Mouse (Mus musculus) frontal cortex, postnatal 10 days (tissue): ENCODE results near the gene Cabp4.

Experiments
- DNase-seq, 2 experiments: peaks; one replicate each; pipeline ENCODE4 v3.0.0; 2022; ENCODE audit warnings: low spot score in 2 of 2, mixed read lengths in 1 of 2

Gene Cabp4

DNA sequence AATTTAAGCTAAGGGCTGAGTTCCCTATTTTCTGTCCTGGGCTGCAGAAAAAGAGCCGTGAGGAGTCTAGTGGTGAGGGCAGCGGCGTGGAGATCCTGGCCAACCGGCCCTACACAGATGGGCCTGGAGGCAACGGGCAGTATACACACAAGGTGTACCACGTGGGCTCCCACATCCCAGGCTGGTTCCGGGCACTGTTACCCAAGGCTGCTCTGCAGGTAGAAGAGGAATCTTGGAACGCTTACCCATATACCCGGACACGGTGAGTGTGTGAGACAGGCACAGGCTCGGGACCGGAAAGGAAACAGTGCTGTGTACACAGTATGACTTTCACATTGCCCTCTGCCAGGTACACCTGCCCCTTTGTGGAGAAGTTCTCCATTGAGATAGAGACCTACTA is 41.2 kb downstream of the Cabp4 start:
- no peak for DNase-seq

DNA sequence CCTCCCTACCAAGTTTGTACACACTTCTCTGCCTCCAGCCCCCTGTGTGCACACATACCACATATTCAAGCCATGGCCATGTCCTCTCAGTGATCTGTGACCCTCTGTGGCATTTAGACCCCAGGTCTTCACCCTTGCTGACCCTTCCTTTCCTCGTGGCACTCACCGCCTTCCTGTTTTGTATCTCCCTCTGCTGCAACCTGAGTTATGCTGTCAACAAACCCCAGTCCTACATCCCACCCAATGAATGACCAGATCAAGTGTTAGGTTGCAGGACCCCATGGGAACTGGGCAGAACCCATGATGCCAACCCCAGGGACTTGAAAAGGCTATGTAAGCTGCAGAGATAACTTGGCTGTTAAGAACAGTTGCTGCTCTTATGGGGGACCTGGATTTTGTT is 41.8 kb downstream of the Cabp4 start:
- no peak for DNase-seq

- no peak for DNase-seq
Measured at GRCm38 (mm10) chr19:4101466-4101865, 42.4 kb downstream of the Cabp4 start.

GRCm38 (mm10) chr19:4100718-4101261 is 43.0 kb downstream of the Cabp4 start:
- DNase-seq = peak; percentile 73 to 74

DNA sequence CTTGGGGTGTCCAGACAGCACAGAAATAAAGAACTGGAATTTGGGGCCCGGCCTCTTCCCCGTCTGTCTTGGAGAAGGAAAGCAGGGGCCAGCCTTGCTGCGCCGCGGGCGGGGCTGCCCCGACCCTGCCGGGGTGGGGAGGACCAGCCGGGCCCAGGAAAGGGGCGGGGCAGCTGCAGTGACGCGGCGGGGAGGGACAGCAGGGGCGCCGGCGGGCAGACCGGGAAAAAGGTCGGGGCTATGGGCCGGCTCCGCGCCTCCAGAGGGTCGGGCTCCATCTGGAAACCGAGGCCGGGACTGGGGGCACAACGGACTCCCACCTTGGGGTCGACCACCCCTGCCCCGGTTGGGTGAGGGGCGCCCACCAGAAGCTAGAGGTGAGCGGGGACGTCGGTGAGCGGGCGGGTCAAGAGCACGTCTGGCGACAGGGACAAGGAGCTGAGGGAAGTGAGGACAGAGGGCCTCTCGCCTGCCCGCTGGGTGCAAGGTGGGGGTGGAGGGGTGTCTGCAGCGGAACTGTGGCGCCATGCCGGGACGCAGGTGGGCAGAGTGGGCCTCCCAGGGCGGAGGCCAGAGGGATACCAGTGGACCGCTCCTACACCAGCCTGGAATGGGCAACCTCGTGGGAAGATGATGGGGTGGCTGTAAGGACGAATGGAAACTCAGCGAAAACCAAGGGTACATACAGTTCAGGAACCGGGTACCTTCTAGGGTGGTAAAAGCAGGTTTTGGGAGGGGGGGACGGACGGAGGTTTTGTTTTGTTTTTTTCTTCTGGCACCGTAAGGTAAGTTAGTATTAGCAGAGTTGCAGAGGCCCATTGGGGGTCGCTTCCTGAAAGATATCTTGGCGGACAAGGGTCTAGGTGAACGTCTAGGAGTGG is 43.8 kb downstream of the Cabp4 start, which contains the start of gene Pitpnm1:
Gene Pitpnm1 (plus strand): TSS at position 162 of the 881 bp plus-strand sequence.
- peak in 1 of 2 experiments; percentile 64 for DNase-seq

DNA sequence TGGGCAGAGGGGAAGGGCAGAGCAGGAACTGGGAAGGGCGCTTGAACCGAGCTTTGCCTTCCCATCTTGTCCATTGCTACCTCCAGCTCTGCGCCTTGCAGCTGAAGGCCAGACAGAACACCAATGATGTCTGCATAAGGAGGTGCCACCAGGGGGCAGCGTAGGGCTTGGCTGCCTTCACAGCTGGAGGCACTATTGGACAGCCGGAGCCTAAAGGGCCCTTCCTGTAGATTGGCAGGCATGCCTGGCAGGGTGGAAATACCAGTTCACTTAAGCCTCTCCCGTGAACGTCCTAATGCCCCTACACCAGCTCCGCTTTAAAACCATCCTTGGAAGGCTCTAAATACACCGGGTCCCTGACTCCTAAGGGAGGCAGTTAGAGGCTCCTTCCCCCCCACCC is 44.8 kb downstream of the Cabp4 start:
- peak; percentile 78 to 83 for DNase-seq

GRCm38 (mm10) chr19:4098426-4098825 is 45.4 kb downstream of the Cabp4 start:
- DNase-seq = no peak

DNA sequence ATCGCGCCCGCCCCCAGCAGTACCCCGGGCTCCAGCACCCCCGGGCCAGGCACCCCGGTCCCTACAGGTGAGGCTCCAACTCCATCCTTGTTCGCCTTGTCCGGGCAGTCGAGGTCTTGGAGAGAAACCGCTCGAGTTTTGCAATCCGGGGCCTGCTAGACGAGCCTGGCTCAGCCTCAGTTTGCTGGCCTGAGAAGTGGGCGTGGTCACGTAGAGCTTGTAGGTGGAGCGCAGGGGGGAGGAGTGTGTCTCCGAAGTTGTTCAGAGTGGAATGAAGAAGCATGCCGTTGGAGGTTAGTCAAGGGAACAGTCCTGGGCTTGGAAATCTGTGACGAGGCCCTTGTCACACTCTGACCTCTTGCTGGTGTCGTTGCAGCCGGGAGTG is 46.4 kb downstream of the Cabp4 start:
- no peak for DNase-seq

DNA sequence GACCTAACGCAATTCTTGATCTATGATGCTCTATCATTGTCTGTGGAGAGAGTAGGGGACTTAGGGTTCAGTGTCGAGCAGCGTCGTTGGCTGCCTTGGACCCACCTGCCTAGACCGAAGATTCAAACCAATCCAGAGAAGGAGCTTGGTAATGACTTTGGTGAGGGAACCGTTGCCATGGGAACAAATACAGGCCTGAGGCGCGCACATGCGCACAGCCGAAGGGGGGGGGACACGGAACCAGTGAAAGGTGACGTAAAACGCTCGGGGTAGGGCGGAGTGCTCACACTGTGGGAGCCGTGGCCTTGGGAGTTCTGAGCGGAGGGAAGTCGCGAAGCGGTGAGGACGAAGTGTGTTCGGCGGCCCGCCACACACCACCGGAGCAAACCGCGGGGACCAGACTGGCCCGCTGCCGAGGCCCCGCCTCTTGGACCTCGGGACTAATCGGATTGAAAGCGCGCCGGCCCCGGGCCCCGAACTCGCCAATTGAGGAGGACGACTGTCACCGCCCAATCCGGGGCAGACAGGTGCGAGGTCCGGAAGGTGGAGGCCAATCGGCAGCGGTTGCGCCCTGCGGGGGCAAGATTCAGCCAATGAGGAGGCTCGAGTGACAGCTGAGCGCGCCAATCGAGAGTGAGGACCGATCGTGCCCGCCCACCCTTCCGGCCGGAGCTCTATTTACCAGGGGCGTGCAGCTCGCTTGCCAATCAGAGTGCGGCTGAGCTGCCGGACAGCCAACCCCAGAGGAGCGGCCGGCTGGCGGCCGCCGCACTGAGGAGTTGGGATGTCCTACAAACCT is 47.0 kb downstream of the Cabp4 start, which contains the start of gene Cdk2ap2:
Gene Cdk2ap2 (plus strand): TSS at position 541 of the 799 bp plus-strand sequence.
- peak; percentile 99 to 100 for DNase-seq

DNA sequence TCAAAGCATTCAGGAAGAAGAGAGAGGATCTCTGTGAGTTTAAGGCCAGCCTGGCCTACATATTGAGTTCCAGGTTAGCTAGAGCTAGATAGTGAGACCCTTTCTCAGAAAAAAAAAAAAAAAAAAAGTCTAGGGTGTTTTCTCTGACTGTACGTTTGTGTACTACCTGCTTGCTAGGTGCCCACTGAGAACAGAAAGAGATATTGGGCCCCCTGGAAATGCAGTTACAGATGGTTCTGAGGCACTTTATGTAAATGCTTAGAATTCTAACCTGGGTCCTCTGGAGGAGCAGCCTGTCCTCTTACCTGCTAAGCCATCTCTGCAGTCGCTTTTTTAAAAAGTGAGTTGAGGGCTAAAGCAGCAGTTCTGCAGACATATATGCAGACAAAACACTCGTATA is 48.0 kb downstream of the Cabp4 start:
- no peak for DNase-seq

GRCm38 (mm10) chr19:4094774-4095303 is 49.0 kb downstream of the Cabp4 start:
- no peak for DNase-seq

DNA sequence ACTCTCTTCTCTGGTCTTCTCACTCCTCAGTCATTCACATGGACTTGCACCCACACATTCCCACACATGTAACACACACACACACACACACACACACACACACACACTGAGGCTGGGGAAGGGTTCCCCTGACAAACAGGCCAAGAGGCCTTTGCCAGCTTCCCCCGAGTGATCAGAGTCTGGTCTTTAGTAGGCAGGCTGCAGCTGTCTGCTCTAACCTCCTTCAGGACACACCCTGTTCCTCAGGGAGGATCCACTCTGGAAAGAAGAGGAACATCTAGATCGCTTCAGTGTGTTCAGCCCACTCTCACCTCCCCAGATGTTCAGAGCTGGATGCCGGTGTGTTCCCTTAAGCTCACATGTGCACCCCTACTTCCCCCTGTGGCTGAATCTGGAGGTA is 49.5 kb downstream of the Cabp4 start:
- peak in 1 of 2 experiments; percentile 4 for DNase-seq

DNA sequence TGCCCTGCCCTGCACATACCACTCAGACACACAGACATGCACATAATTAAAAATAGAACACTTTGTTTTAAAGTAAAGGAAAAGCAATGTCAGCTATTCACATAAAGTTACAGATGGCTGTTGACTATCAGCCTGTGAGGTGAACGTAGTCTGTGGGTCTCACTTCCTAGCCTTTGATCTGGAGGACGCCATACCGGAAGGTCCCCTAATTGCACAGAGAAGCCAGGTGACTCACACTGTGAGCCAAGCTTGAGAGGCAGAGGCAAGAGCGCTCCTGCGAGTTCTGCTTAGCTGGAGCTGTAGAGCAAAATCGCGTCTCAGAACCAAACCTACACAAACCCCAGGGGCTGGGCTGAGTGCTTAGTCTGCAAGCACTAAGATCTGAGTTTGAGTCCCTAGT is 50.1 kb downstream of the Cabp4 start:
- no peak for DNase-seq

DNA sequence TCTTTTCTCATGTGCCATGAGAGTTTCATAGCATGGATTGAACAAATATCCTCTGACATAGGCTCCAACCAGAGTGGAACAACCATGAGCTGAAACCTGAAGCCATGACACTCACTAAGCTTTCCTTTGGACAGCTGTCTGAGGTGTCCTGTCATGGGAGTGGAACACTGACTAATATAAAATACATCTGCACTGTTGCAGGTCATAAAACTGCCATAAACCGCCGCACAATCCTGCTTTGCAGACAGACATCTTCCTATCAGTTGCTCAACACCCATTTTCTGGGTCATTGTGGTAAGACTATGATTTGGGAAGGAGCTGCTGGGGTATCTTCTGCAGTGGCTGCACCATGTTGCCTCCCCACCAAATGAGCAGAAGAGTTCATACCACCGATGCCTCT is 51.1 kb downstream of the Cabp4 start:
- DNase-seq = no peak

DNA sequence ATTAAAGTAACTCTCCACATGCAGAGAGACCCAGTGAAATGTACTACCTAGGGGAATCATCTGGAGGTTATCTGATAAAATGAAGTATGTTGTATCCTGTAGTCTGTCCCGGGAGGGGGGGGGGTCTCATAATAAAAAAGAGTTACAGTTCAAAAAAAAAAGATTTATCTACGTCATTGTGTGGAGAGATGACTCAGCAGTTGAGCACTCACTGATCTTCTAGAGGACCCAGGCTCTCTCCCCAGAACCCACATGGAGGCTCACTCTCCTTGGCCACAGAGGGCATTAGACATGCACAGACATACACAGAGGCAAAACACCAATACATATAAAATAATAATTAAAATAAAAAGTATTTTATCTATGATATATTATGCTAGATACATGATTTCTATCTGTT is 52.5 kb downstream of the Cabp4 start:
- DNase-seq = no peak

GRCm38 (mm10) chr19:4090446-4090845 is 53.4 kb downstream of the Cabp4 start:
- DNase-seq = no peak

DNA sequence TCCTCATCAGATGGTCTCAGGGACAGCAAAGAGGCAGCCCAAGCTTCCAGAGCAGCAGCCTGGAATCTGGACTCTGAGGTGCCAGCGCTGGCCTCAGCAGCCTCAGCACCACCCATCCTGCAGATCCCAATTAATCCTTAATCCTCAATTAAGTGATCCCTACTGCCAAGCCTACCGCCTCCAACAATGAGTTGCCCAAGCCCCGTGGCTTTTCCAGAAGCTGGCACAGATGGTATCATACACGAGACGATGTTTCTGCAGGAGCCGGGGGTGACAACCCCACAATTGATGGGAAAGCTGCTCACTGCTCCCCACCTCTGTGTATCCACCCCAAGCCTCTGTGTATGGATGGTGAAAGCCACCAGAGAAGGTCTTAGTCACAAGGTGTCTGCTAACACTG is 54.7 kb downstream of the Cabp4 start:
- peak in 1 of 2 experiments; percentile 4 for DNase-seq

- DNase-seq = no peak
Measured at GRCm38 (mm10) chr19:4088146-4088545, 55.7 kb downstream of the Cabp4 start.

- no peak for DNase-seq
Measured at GRCm38 (mm10) chr19:4087090-4087489, 56.7 kb downstream of the Cabp4 start.

DNA sequence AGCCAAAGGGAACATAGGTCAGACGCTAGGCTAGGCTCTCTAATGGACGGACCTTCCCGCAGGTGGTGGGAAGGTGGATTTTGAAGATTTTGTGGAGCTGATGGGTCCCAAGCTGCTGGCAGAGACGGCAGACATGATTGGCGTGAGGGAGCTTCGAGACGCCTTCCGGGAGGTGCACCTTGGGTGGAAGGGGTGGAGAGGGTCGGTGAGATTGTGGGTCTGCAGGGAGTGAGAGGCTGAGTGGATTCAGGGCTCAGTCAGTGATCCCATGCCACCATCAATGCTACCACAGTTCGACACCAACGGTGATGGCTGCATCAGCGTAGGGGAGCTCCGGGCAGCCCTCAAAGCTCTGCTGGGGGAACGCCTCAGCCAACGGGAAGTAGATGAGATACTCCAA is 57.7 kb downstream of the Cabp4 start:
- no peak for DNase-seq
